In genomic region chr17:36110641-36111509, GRCm38 (mm10) we compare ENCODE assay signal across 10 mouse cellular contexts. TPM values are rescaled to one million over a fixed set of nuclear protein-coding genes. Genes with fewer than 3 reads are reported as not detected.
DNase-seq lines count a peak whose midpoint lies in the region; ATAC-seq and TF ChIP-seq lines count a peak whose summit lies in the region.
"Not testable (repeated sequence)": the region's sequence is repeated elsewhere in the genome, so short reads cannot be mapped to it uniquely, and the experiment has no call there.
"Had no signal": no experiment of that assay in that cellular context is flagged by ENCODE, and none has a peak within 500 bp of the region (broad histone marks: within the 10 kb centered on the region; RNA-seq: fewer than 3 reads in every experiment).

No protein-coding gene starts in this region.

- not testable (repeated sequence) for H3K9me3 ChIP-seq in embryonic facial prominence, embryonic 15.5 days (replicated peaks); heart, embryonic 12.5 days (replicated peaks); intestine, postnatal 0 days (ENCODE audit: control insufficient read depth); limb, embryonic 15.5 days

- 1% methylated on average over 57 of the region's 57 CpGs for WGBS in embryonic facial prominence, embryonic 15.5 days
- 2% methylated on average over 57 of the region's 57 CpGs for WGBS in heart, embryonic 12.5 days
- under 1% methylated on average over 57 of the region's 57 CpGs for WGBS in intestine, postnatal 0 days
- WGBS in limb, embryonic 15.5 days = under 1% methylated on average over 57 of the region's 57 CpGs

- not testable (repeated sequence) for H3K36me3 ChIP-seq in embryonic facial prominence, embryonic 15.5 days; heart, embryonic 12.5 days; intestine, postnatal 0 days (ENCODE audit: control insufficient read depth, insufficient read depth); limb, embryonic 15.5 days

- 0 out of 2 replicates have a peak overlapping the region, but pooled peaks have one; percentile 15 for H3K9ac ChIP-seq in embryonic facial prominence, embryonic 15.5 days
- H3K9ac ChIP-seq in heart, embryonic 12.5 days = peak overlapping the region; percentile 58; the same call in 1 of the 2 replicates
- not testable (repeated sequence) for H3K9ac ChIP-seq in intestine, postnatal 0 days (ENCODE audit: low read depth, low read length); limb, embryonic 15.5 days

- ATAC-seq in embryonic facial prominence, embryonic 15.5 days (ENCODE audit: insufficient number of reproducible peaks, low FRiP score, low TSS enrichment, low read depth) = peak; percentile 29; the same call in 1 of the 2 replicates
- ATAC-seq in heart, embryonic 12.5 days (ENCODE audit: insufficient number of reproducible peaks, low FRiP score) = peak; percentile 45; the same call in 1 of the 2 replicates
- peak; percentile 69 for ATAC-seq in intestine, postnatal 0 days
- 0 out of 2 replicates have a peak, but pooled peaks have one; percentile 63 for ATAC-seq in limb, embryonic 15.5 days (ENCODE audit: insufficient number of reproducible peaks, low FRiP score, low TSS enrichment, low read depth)
- ATAC-seq in megakaryocyte-erythroid progenitor cell, adult 5-6 weeks (replicated peaks; ENCODE audit: low FRiP score, low TSS enrichment, poor library complexity, severe bottlenecking) = peak; percentile 89

- peak overlapping the region; percentile 45 for H3K4me3 ChIP-seq in embryonic facial prominence, embryonic 15.5 days (replicated peaks)
- H3K4me3 ChIP-seq in heart, embryonic 12.5 days = peak overlapping the region; percentile 43
- H3K4me3 ChIP-seq in intestine, postnatal 0 days (ENCODE audit: low read depth, low read length) = peak overlapping the region; percentile 41
- peak overlapping the region; percentile 39 for H3K4me3 ChIP-seq in limb, embryonic 15.5 days

- not testable (repeated sequence) for H3K27ac ChIP-seq in embryonic facial prominence, embryonic 15.5 days (replicated peaks); heart, embryonic 12.5 days (ENCODE audit: poor library complexity, severe bottlenecking); intestine, postnatal 0 days (ENCODE audit: low read depth, low read length); limb, embryonic 15.5 days

- DNase-seq in adrenal gland, adult 2 months = peak; percentile 44
- peak; percentile 50 for DNase-seq in retina, postnatal 1 day

- H3K4me1 ChIP-seq in embryonic facial prominence, embryonic 15.5 days = peaks cover 12% of the 10 kb centered on the region
- not testable (repeated sequence) for H3K4me1 ChIP-seq in heart, embryonic 12.5 days (replicated peaks); intestine, postnatal 0 days (replicated peaks; ENCODE audit: control insufficient read depth, insufficient read depth, low read length); limb, embryonic 15.5 days

- H3K4me2 ChIP-seq in embryonic facial prominence, embryonic 15.5 days (replicated peaks) = peak overlapping the region; percentile 88
- H3K4me2 ChIP-seq in heart, embryonic 12.5 days = peak overlapping the region; percentile 84
- peak overlapping the region; percentile 84 for H3K4me2 ChIP-seq in intestine, postnatal 0 days (replicated peaks; ENCODE audit: low read depth)
- peak overlapping the region; percentile 76 for H3K4me2 ChIP-seq in limb, embryonic 15.5 days

- TF ChIP-seq CTCF in intestine, postnatal 0 days (IDR thresholded peaks at IDR 0.05; ENCODE audit: low read depth) = peak; percentile 52; the same call in 1 of the 2 replicates

- H3K27me3 ChIP-seq in embryonic facial prominence, embryonic 15.5 days = peaks cover 11% of the 10 kb centered on the region
- H3K27me3 ChIP-seq in heart, embryonic 12.5 days (replicated peaks) = peaks cover 52% of the 10 kb centered on the region
- not testable (repeated sequence) for H3K27me3 ChIP-seq in intestine, postnatal 0 days (replicated peaks; ENCODE audit: control insufficient read depth, insufficient read depth, low read length)
- peaks cover 32% of the 10 kb centered on the region for H3K27me3 ChIP-seq in limb, embryonic 15.5 days

RNA-seq across cellular contexts. Expression of gene Gm19684, which starts 10.6 kb away (rescaled TPM):
- total RNA-seq in adrenal gland, adult 2 months (2021) = under 1 TPM in 1 of 2 experiments, not detected in 1; 0.41 TPM
- 0.33 and 0.36 TPM in 2 replicates for polyA plus RNA-seq in adrenal gland, adult 2 months (2012; rRNA removed)
- polyA plus RNA-seq in embryonic facial prominence, embryonic 15.5 days (2015; fragmentation: Nextera tagmentation; extraction: Ambion mirVana) = not detected in 2 replicates
- polyA plus RNA-seq in heart, embryonic 12.5 days (2016; fragmentation: Nextera tagmentation; extraction: Ambion mirVana) = not detected in 2 replicates
- polyA plus RNA-seq in intestine, postnatal 0 days (2015; fragmentation: Nextera tagmentation; extraction: Ambion mirVana) = 0.17 TPM in 1 of 2 replicates, not detected in the other
- polyA plus RNA-seq in limb, embryonic 15.5 days (2015; fragmentation: Nextera tagmentation; extraction: Ambion mirVana) = not detected in 2 replicates
- total RNA-seq in megakaryocyte-erythroid progenitor cell, adult 5-6 weeks (2014; fragmentation: Nextera tagmentation) = 0.22 and 1.5 TPM in 2 replicates
- 0.38 TPM in 1 of 2 replicates, not detected in the other for total RNA-seq in megakaryocyte-erythroid progenitor cell, adult 5-6 weeks (2017)
- total RNA-seq: adrenal gland, postnatal 10 days; heart, postnatal 4 days; left cerebral cortex, postnatal 36 days had no signal

RNA-seq across cellular contexts. Expression of gene Gm7030, which starts 18.4 kb away (rescaled TPM):
- total RNA-seq in adrenal gland, adult 2 months (2021) = not detected
- polyA plus RNA-seq in adrenal gland, adult 2 months (2012; rRNA removed) = not detected in 2 replicates
- not detected in 2 replicates for polyA plus RNA-seq in embryonic facial prominence, embryonic 15.5 days (2015; fragmentation: Nextera tagmentation; extraction: Ambion mirVana)
- polyA plus RNA-seq in heart, embryonic 12.5 days (2016; fragmentation: Nextera tagmentation; extraction: Ambion mirVana) = not detected in 2 replicates
- polyA plus RNA-seq in intestine, postnatal 0 days (2015; fragmentation: Nextera tagmentation; extraction: Ambion mirVana) = 0.93 and 1.3 TPM in 2 replicates
- not detected in 2 replicates for polyA plus RNA-seq in limb, embryonic 15.5 days (2015; fragmentation: Nextera tagmentation; extraction: Ambion mirVana)
- total RNA-seq in megakaryocyte-erythroid progenitor cell, adult 5-6 weeks (2014; fragmentation: Nextera tagmentation) = not detected in 2 replicates
- total RNA-seq in megakaryocyte-erythroid progenitor cell, adult 5-6 weeks (2017) = not detected in 2 replicates
- total RNA-seq: adrenal gland, postnatal 10 days; heart, postnatal 4 days; left cerebral cortex, postnatal 36 days had no signal

RNA-seq across cellular contexts. Expression of gene Gm11127, which starts 52.7 kb away (rescaled TPM):
- total RNA-seq in adrenal gland, adult 2 months (2021) = 1 to 10 TPM; 4.4 to 8.2 TPM
- not detected in 2 replicates for polyA plus RNA-seq in adrenal gland, adult 2 months (2012; rRNA removed)
- 0.12 TPM in 1 of 2 replicates, not detected in the other for polyA plus RNA-seq in embryonic facial prominence, embryonic 15.5 days (2015; fragmentation: Nextera tagmentation; extraction: Ambion mirVana)
- not detected in 2 replicates for polyA plus RNA-seq in heart, embryonic 12.5 days (2016; fragmentation: Nextera tagmentation; extraction: Ambion mirVana)
- polyA plus RNA-seq in intestine, postnatal 0 days (2015; fragmentation: Nextera tagmentation; extraction: Ambion mirVana) = 84.2 and 86.5 TPM in 2 replicates
- not detected in 2 replicates for polyA plus RNA-seq in limb, embryonic 15.5 days (2015; fragmentation: Nextera tagmentation; extraction: Ambion mirVana)
- not detected in 2 replicates for total RNA-seq in megakaryocyte-erythroid progenitor cell, adult 5-6 weeks (2014; fragmentation: Nextera tagmentation)
- not detected in 2 replicates for total RNA-seq in megakaryocyte-erythroid progenitor cell, adult 5-6 weeks (2017)

RNA-seq across cellular contexts. Expression of gene Gm8909, which starts 57.5 kb away (rescaled TPM):
- not detected for total RNA-seq in adrenal gland, adult 2 months (2021)
- 0.19 TPM in 1 of 2 replicates, not detected in the other for polyA plus RNA-seq in adrenal gland, adult 2 months (2012; rRNA removed)
- 0.33 TPM in 1 of 2 replicates, not detected in the other for polyA plus RNA-seq in embryonic facial prominence, embryonic 15.5 days (2015; fragmentation: Nextera tagmentation; extraction: Ambion mirVana)
- 0.18 TPM in 1 of 2 replicates, not detected in the other for polyA plus RNA-seq in heart, embryonic 12.5 days (2016; fragmentation: Nextera tagmentation; extraction: Ambion mirVana)
- polyA plus RNA-seq in intestine, postnatal 0 days (2015; fragmentation: Nextera tagmentation; extraction: Ambion mirVana) = 28.7 and 31.1 TPM in 2 replicates
- polyA plus RNA-seq in limb, embryonic 15.5 days (2015; fragmentation: Nextera tagmentation; extraction: Ambion mirVana) = not detected in 2 replicates
- total RNA-seq in megakaryocyte-erythroid progenitor cell, adult 5-6 weeks (2014; fragmentation: Nextera tagmentation) = not detected in 2 replicates
- total RNA-seq in megakaryocyte-erythroid progenitor cell, adult 5-6 weeks (2017) = not detected in 2 replicates
- total RNA-seq: heart, postnatal 4 days; left cerebral cortex, postnatal 36 days had no signal

Comparison
In these comparisons a context has a peak if more than half of its experiments do, and no peak if none do; other contexts are left out.
1. ATAC-seq: peak in every context shown above with its lines; median percentile 89 in megakaryocyte-erythroid progenitor cell, adult 5-6 weeks; 69 in intestine, postnatal 0 days; 63 in limb, embryonic 15.5 days; 45 in heart, embryonic 12.5 days; 29 in embryonic facial prominence, embryonic 15.5 days.
2. RNA of gene Gm11127, which starts 52.7 kb away (polyA plus RNA-seq): 84.2 to 86.5 TPM in intestine, postnatal 0 days; 0.12 TPM in embryonic facial prominence, embryonic 15.5 days, not detected in limb, embryonic 15.5 days, not detected in heart, embryonic 12.5 days and not detected in adrenal gland, adult 2 months; every median in the first group is over 10 times any median in the second.
3. Peak in every context shown above with its lines, with median percentiles within 50 percentile points of each other: H3K4me2 ChIP-seq and H3K4me3 ChIP-seq.